Mouse (Mus musculus) heart, embryonic 15.5 days (tissue): ENCODE results near the gene Hsdl1. TPM values are rescaled to one million over a fixed set of nuclear protein-coding genes. Genes with fewer than 3 reads are reported as not detected.

Source experiments
- ATAC-seq: fragments of 200-750 bp; cut with Nextera tagmentation; replicated peaks from 2 replicates; pipeline ENCODE4 v1.8.0; 2017; ENCODE audit warnings: low read depth, moderate TSS enrichment; ENCODE audit not compliant: insufficient number of reproducible peaks, insufficient read depth, low FRiP score
- H3K27ac ChIP-seq: fragments of 300-500 bp; sonication (generic); 2 replicates; pipeline ENCODE4 v1.5.1; 2015; ENCODE audit warnings: mild to moderate bottlenecking, inconsistent platforms
- H3K27me3 ChIP-seq: fragments of 300-500 bp; sonication (generic); 2 replicates; pipeline ENCODE4 v1.6.1; 2015; ENCODE audit warnings: inconsistent platforms
- H3K36me3 ChIP-seq: fragments of 300-500 bp; sonication (generic); 2 replicates; pipeline ENCODE4 v1.6.1; 2015; ENCODE audit warnings: mild to moderate bottlenecking, inconsistent platforms
- H3K4me1 ChIP-seq: fragments of 300-500 bp; sonication (generic); replicated peaks from 2 replicates; pipeline ENCODE4 v1.6.1; 2015; ENCODE audit warnings: inconsistent platforms
- H3K4me2 ChIP-seq: fragments of 300-500 bp; sonication (generic); 2 replicates; pipeline ENCODE4 v1.6.1; 2015; ENCODE audit warnings: inconsistent platforms, mild to moderate bottlenecking, moderate library complexity
- H3K4me3 ChIP-seq: fragments of 300-500 bp; sonication (generic); 2 replicates; pipeline ENCODE4 v1.5.1; 2015; ENCODE audit warnings: mild to moderate bottlenecking, inconsistent platforms
- H3K9ac ChIP-seq: fragments of 300-500 bp; sonication (generic); 2 replicates; pipeline ENCODE4 v1.6.1; 2015; ENCODE audit warnings: mild to moderate bottlenecking, inconsistent platforms
- H3K9me3 ChIP-seq: fragments of 300-500 bp; sonication (generic); replicated peaks from 2 replicates; pipeline ENCODE4 v1.6.1; 2016; ENCODE audit warnings: inconsistent platforms
- WGBS: fragments of 180-500 bp; shearing (Covaris S2); methylation state at CpG from one replicate; pipeline ENCODE4 v1.1.7; 2015; ENCODE audit warnings: mixed read lengths; 5-methylcytosine and 5-hydroxymethylcytosine counted together
- polyA plus RNA-seq: library from polyadenylated mRNA; unstranded; fragments of >200 nt; fragmentation: Nextera tagmentation; extraction: Ambion mirVana; gene quantifications from 2 replicates; pipeline ENCODE4 v1.2.1, GENCODE M21; 2015

The Hsdl1 gene
- polyA plus RNA-seq, 1 experiment from 2014 or later: 25.4 TPM

DNA sequence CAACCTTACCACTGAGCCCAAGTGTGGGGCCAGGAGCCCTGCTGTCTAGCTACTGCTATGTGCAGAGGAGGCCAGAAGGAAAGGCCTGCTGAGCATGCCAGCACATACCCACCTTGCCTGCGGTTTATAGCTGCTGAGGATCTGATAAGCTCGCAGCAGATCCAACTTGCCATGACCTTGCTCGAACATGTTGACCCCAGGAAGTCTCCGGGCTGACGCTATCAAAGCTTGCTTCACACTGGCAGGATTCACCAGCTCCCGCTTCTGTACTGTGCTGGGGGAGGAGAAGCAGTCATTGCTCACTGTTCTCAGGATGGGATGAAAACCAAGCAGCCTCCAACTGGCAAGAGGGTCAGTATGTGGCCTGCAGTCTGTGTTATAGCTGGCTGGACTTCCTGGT, 44.0 kb downstream of the Hsdl1 start:
- no peak for ATAC-seq
- H3K36me3 ChIP-seq: peaks cover 73% of the 10 kb centered on the region
- no peak overlapping the region for H3K27ac ChIP-seq
- H3K27me3 ChIP-seq: no peaks in the 10 kb centered on the region
- H3K9me3 ChIP-seq: no peaks in the 10 kb centered on the region
- no peak overlapping the region for H3K4me2 ChIP-seq
- WGBS: 64% methylated on average over 6 of the region's 6 CpGs
- no peaks in the 10 kb centered on the region for H3K4me1 ChIP-seq
- H3K9ac ChIP-seq: no peak overlapping the region
- no peak overlapping the region for H3K4me3 ChIP-seq

DNA sequence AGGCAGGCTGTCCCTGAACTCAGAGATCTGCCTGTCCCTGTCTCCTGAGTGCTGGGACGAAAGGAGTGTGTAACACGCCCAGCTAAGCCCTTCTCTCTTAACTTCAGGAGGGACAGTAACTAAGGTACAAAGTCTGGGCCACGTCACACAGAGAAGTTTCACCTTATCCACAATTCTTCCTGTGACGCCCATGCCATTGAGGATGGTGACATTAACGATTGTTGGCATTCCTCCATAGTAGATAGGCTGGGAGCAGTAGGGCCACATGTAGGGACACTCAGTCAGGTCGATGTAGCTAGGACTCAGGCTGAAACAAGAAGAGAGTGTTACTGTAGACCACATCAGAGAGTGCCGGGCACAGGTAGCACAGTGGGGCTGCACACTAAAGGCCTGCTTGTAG, 46.2 kb downstream of the Hsdl1 start:
- H3K9ac ChIP-seq: no peak overlapping the region
- 83% methylated on average over 7 of the region's 7 CpGs for WGBS
- no peaks in the 10 kb centered on the region for H3K9me3 ChIP-seq
- no peaks in the 10 kb centered on the region for H3K4me1 ChIP-seq
- H3K27me3 ChIP-seq: no peaks in the 10 kb centered on the region
- H3K36me3 ChIP-seq: peaks cover 73% of the 10 kb centered on the region
- H3K4me2 ChIP-seq: no peak overlapping the region
- H3K4me3 ChIP-seq: no peak overlapping the region
- ATAC-seq: no peak
- H3K27ac ChIP-seq: no peak overlapping the region

DNA sequence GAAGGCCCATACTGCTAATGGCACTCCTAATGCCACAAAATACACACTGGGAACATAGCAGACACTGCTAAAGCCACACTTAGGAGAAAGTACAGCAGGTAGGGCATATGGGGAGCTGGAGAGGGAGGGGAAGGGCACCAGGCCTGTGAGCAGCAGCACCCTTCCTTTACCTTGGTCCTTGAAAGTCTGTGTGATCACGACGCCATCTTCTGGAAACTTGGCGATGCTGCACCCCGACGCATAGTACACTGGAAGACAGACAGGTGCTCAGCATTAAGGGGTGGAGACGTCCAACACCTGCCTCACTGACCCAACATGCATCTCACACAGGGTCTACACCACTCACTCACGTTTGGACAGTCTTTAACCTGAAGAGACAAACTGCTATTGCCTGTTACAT, 54.9 kb downstream of the Hsdl1 start:
- no peak overlapping the region for H3K9ac ChIP-seq

DNA sequence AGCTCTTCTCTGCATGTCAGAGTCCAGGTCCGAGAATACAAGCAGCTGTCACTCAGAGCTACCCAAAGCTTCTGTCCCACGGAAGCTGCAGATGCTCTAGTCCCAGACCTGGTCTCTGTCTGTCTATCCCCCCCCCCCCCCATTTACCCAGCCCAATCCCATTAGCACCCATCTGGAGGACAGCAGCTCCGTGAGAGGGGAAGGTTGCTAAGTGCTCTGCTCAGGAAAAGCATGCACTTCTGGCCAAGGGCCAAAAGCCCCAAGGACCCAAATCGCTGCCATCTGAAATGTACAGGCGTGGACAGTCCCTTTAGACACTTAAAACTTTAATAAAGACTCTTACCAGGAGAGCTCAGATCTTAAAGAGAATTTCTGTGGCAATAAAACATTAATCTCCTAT, 58.3 kb downstream of the Hsdl1 start:
- ATAC-seq: no peak
- Histone ChIP-seq H3K4me2 (no peak overlapping the region), H3K4me1 (0 out of 2 replicates have a peak, but pooled peaks cover 2% of the 10 kb centered on the region), H3K27ac (no peak overlapping the region), H3K9ac (no peak overlapping the region), H3K4me3 (no peak overlapping the region), H3K9me3 (no peaks in the 10 kb centered on the region), H3K27me3 (no peaks in the 10 kb centered on the region), H3K36me3 (peaks cover 90% of the 10 kb centered on the region)
- 59% methylated on average over 5 of the region's 5 CpGs for WGBS

More for the DNA sequence above, 54.9 kb downstream of the Hsdl1 start:
- no peak overlapping the region for H3K4me3 ChIP-seq
- H3K36me3 ChIP-seq: peaks cover 93% of the 10 kb centered on the region
- ATAC-seq: no peak
- H3K9me3 ChIP-seq: no peaks in the 10 kb centered on the region
- H3K27me3 ChIP-seq: no peaks in the 10 kb centered on the region
- no peak overlapping the region for H3K27ac ChIP-seq
- 77% methylated on average over 7 of the region's 7 CpGs for WGBS
- no peak overlapping the region for H3K4me2 ChIP-seq
- no peaks in the 10 kb centered on the region for H3K4me1 ChIP-seq

DNA sequence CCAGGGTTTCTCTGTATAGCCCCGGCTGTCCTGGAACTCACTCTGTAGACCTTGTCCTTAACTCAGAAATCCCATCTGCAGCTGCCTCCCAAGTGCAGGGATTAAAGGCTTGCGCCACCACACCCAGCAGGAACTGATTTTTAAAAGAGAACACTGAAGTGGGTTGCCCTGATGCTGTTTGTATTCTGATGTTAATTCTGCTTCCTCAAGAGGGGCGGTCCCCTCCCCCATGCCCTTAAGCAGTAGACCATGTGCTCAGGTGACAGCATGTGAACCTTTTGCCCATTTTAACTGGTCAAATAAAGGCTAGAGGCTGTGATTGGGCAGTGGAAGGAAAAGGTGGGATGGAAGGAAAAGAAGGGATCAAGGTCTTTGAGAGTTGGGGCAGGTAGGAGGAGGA, 59.2 kb downstream of the Hsdl1 start:
- ATAC-seq: no peak
- Histone ChIP-seq H3K4me3 (no peak overlapping the region), H3K9ac (no peak overlapping the region), H3K27ac (no peak overlapping the region), H3K27me3 (no peaks in the 10 kb centered on the region), H3K4me1 (0 out of 2 replicates have a peak, but pooled peaks cover 2% of the 10 kb centered on the region), H3K4me2 (no peak overlapping the region), H3K9me3 (no peaks in the 10 kb centered on the region), H3K36me3 (peaks cover 85% of the 10 kb centered on the region)
- 81% methylated on average over 3 of the region's 3 CpGs for WGBS

DNA sequence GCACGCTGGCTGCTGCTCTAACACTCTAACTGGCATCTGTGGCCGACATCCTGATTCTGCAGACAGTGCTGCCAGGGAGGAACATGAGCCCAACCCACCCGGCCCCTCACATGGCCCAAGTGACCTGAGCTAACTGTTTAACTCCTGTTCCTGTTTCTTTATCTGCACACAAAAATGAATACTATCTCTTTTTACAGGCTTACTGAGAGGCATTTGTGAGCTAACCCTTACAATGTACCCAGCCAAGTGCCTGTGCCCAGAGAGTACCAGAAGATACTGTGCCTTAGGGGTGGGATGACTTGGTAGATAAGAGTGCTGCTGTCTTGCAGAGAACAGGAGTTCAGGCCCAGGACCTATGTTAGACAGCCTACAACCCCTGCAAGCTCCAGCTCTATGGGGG, 60.0 kb downstream of the Hsdl1 start:
- H3K4me1 ChIP-seq: 0 out of 2 replicates have a peak, but pooled peaks cover 2% of the 10 kb centered on the region
- no peaks in the 10 kb centered on the region for H3K27me3 ChIP-seq
- no peak overlapping the region for H3K4me3 ChIP-seq
- H3K9me3 ChIP-seq: no peaks in the 10 kb centered on the region
- 86% methylated on average over 3 of the region's 3 CpGs for WGBS
- no peak overlapping the region for H3K4me2 ChIP-seq
- no peak overlapping the region for H3K27ac ChIP-seq
- H3K9ac ChIP-seq: no peak overlapping the region
- peaks cover 79% of the 10 kb centered on the region for H3K36me3 ChIP-seq
- ATAC-seq: no peak

DNA sequence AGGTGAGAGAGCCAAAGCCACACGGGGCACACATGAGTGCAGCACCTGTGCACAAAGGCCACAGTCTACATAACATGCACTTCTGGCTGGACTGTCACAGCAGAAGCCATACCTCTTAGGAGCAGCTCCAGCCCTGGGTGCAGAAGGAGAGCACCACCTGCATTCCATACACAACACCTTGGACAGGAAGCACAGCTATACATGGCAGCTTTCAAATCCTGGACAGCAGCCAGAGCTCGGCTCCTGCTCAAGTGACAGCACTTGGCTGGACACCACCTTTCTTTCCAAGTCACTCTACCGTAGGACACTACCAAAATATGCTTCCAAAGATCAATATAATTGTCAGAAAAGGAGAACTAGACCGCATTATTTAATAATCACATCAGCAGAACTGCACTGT, 61.6 kb downstream of the Hsdl1 start:
- peaks cover 79% of the 10 kb centered on the region for H3K36me3 ChIP-seq
- H3K27me3 ChIP-seq: no peaks in the 10 kb centered on the region
- no peak for ATAC-seq
- no peak overlapping the region for H3K9ac ChIP-seq
- 71% methylated on average over 4 of the region's 4 CpGs for WGBS
- no peaks in the 10 kb centered on the region for H3K9me3 ChIP-seq
- no peak overlapping the region for H3K4me2 ChIP-seq
- no peak overlapping the region for H3K27ac ChIP-seq
- H3K4me3 ChIP-seq: no peak overlapping the region
- H3K4me1 ChIP-seq: 0 out of 2 replicates have a peak, but pooled peaks cover 2% of the 10 kb centered on the region

Other genes starting within 250 kb of the Hsdl1 start
- gene Hsbp1, start 230.7 kb downstream of the Hsdl1 start, polyA plus RNA-seq: 286 and 306 TPM in 2 replicates
- gene Mlycd, start 180.3 kb downstream of the Hsdl1 start, polyA plus RNA-seq: 19.1 and 21.1 TPM in 2 replicates
- gene Osgin1, start 141.1 kb downstream of the Hsdl1 start, polyA plus RNA-seq: 0.67 and 1.4 TPM in 2 replicates
- gene Necab2, start 128.5 kb downstream of the Hsdl1 start, polyA plus RNA-seq: 0.16 and 0.20 TPM in 2 replicates
- not detected in 2 replicates for gene Slc38a8, start 73.5 kb downstream of the Hsdl1 start, polyA plus RNA-seq
- gene Mbtps1, start 16.4 kb downstream of the Hsdl1 start, polyA plus RNA-seq: 57.2 and 75.0 TPM in 2 replicates
- 0.16 and 0.27 TPM in 2 replicates for gene Dnaaf1, start 52 bp upstream of the Hsdl1 start, polyA plus RNA-seq
- gene Taf1c, start 30.0 kb upstream of the Hsdl1 start, polyA plus RNA-seq: 4.1 and 8.8 TPM in 2 replicates
- gene Adad2, start 37.6 kb upstream of the Hsdl1 start, polyA plus RNA-seq: not detected in 2 replicates
- 0.05 TPM in 1 of 2 replicates, not detected in the other for gene Kcng4, start 60.5 kb upstream of the Hsdl1 start, polyA plus RNA-seq
- 5.9 and 6.2 TPM in 2 replicates for gene Wfdc1, start 91.2 kb upstream of the Hsdl1 start, polyA plus RNA-seq
- 0.13 and 0.42 TPM in 2 replicates for gene Atp2c2, start 124.8 kb upstream of the Hsdl1 start, polyA plus RNA-seq
- gene Tldc1, start 203.2 kb upstream of the Hsdl1 start, polyA plus RNA-seq: 10.9 and 12.8 TPM in 2 replicates